Mouse (Mus musculus): ENCODE measurements around the gene Cacna1b. TPM values are rescaled to one million over a fixed set of nuclear protein-coding genes. Genes with fewer than 3 reads are reported as not detected.

Gene Cacna1b
- polyA plus RNA-seq, 1 experiment from 2014 or later: 2.6 TPM

GRCm38 (mm10) chr2:24679012-24679651 is 83.8 kb downstream of the Cacna1b start:
- Histone ChIP-seq H3K9ac (peak overlapping the region; percentile 43; the same call in 1 of the 2 replicates), H3K4me2 (replicated peaks) (peak overlapping the region; percentile 65), H3K27ac (no peak overlapping the region), H3K9me3 (no peaks in the 10 kb centered on the region), H3K36me3 (no peaks in the 10 kb centered on the region), H3K27me3 (peaks cover 28% of the 10 kb centered on the region), H3K4me1 (peaks cover 4% of the 10 kb centered on the region; the same call in 1 of the 2 replicates), H3K4me3 (peak overlapping the region; percentile 34)
- ATAC-seq (ENCODE audit: low FRiP score, low read depth): peak; percentile 57; the same call in 1 of the 2 replicates
- WGBS: 25% methylated on average over 50 of the region's 50 CpGs

- Histone ChIP-seq H3K4me2 (replicated peaks) (peak overlapping the region; percentile 65), H3K4me3 (no peak overlapping the region)
These were observed 84.4 kb downstream of the Cacna1b start for GRCm38 (mm10) chr2:24678538-24678937.

DNA sequence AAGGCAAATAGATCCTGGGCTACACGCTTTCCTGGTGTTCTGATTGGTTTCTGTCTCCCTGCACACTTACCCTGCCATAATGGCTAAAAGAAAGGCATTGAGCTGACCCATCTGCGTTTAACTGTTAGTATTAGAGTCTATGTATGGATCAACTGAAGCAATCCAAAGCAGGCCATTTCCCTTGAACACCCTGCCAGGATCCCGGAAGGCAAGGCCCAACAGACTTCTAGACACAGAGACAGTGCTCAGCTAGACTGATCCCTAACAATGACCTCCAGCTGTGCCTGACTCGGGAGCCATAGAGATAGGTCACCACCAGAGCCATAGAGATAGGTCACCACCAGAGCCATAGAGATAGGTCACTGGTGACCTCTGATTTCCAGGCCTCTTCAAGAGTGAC is 84.8 kb downstream of the Cacna1b start:
- Histone ChIP-seq H3K4me3 (no peak overlapping the region), H3K4me2 (replicated peaks) (no peak overlapping the region), H3K27me3 (peaks cover 28% of the 10 kb centered on the region), H3K36me3 (no peaks in the 10 kb centered on the region), H3K9ac (no peak overlapping the region), H3K9me3 (no peaks in the 10 kb centered on the region), H3K4me1 (peaks cover 4% of the 10 kb centered on the region; the same call in 1 of the 2 replicates), H3K27ac (no peak overlapping the region)
- no peak for ATAC-seq (ENCODE audit: low FRiP score, low read depth)
- WGBS: 85% methylated on average over 4 of the region's 4 CpGs

More at GRCm38 (mm10) chr2:24678538-24678937, 84.4 kb downstream of the Cacna1b start:
- ATAC-seq (ENCODE audit: low FRiP score, low read depth): no peak
- 74% methylated on average over 5 of the region's 5 CpGs for WGBS
- H3K27me3 ChIP-seq: peaks cover 28% of the 10 kb centered on the region
- H3K4me1 ChIP-seq: peaks cover 4% of the 10 kb centered on the region; the same call in 1 of the 2 replicates
- H3K27ac ChIP-seq: no peak overlapping the region
- no peaks in the 10 kb centered on the region for H3K9me3 ChIP-seq
- H3K9ac ChIP-seq: no peak overlapping the region
- H3K36me3 ChIP-seq: no peaks in the 10 kb centered on the region

DNA sequence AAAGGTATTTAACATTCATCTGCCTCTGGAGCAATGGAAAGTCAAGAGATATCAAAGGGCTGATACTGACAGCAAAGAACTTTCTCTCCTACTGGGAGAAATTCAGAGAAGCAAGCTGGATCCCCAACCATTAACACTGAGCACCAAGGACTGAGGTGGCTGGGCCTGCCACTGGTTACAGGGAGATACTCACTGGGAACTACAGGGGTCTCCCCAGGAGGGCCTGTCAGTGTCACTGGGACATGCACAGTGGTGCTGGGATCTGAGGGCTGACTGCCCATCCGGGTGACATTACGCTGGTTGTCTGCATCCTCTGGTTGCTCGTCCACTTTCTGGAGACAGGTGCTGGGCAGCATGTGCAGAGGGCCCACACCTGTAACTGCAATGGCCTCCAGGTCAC is 85.3 kb downstream of the Cacna1b start:
- ATAC-seq (ENCODE audit: low FRiP score, low read depth): no peak
- H3K27me3 ChIP-seq: peaks cover 28% of the 10 kb centered on the region
- H3K9me3 ChIP-seq: no peaks in the 10 kb centered on the region
- H3K9ac ChIP-seq: no peak overlapping the region
- no peak overlapping the region for H3K4me3 ChIP-seq
- 92% methylated on average over 3 of the region's 3 CpGs for WGBS
- H3K4me2 ChIP-seq (replicated peaks): no peak overlapping the region
- no peak overlapping the region for H3K27ac ChIP-seq
- H3K36me3 ChIP-seq: no peaks in the 10 kb centered on the region
- H3K4me1 ChIP-seq: peaks cover 4% of the 10 kb centered on the region; the same call in 1 of the 2 replicates

GRCm38 (mm10) chr2:24674432-24675006 is 88.4 kb downstream of the Cacna1b start:
- H3K36me3 ChIP-seq: no peaks in the 10 kb centered on the region
- no peak overlapping the region for H3K4me3 ChIP-seq
- ATAC-seq (ENCODE audit: low FRiP score, low read depth): no peak
- peaks cover 17% of the 10 kb centered on the region for H3K27me3 ChIP-seq
- H3K4me1 ChIP-seq: peaks cover 4% of the 10 kb centered on the region; the same call in 1 of the 2 replicates
- no peak overlapping the region for H3K4me2 ChIP-seq (replicated peaks)
- no peak overlapping the region for H3K9ac ChIP-seq
- no peak overlapping the region for H3K27ac ChIP-seq
- WGBS: 86% methylated on average over 6 of the region's 6 CpGs
- H3K9me3 ChIP-seq: no peaks in the 10 kb centered on the region

DNA sequence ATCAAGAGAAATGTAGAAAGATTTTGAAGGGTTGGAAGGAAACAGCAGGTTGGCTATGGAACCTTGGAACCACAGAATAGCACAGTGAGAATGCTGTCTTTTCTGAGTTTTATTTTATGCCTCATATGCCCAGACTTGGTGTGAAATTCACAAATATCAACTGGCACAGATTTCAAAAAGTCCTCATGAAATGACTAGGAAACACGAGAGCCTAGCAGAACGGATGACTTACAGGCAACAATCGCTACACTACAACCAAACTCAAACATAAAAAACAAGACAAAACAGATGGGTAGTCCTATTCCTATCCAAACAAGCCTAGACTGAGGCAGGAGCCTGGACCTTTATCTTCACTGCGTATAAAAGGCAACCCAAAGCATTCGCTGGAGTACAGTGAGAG is 94.4 kb downstream of the Cacna1b start:
- Histone ChIP-seq H3K36me3 (no peaks in the 10 kb centered on the region), H3K4me3 (no peak overlapping the region), H3K27ac (no peak overlapping the region), H3K9ac (no peak overlapping the region), H3K27me3 (no peaks in the 10 kb centered on the region), H3K4me2 (replicated peaks) (no peak overlapping the region), H3K4me1 (peaks cover 4% of the 10 kb centered on the region), H3K9me3 (no peaks in the 10 kb centered on the region)
- 91% methylated on average over 5 of the region's 5 CpGs for WGBS
- ATAC-seq (ENCODE audit: low FRiP score, low read depth): no peak

DNA sequence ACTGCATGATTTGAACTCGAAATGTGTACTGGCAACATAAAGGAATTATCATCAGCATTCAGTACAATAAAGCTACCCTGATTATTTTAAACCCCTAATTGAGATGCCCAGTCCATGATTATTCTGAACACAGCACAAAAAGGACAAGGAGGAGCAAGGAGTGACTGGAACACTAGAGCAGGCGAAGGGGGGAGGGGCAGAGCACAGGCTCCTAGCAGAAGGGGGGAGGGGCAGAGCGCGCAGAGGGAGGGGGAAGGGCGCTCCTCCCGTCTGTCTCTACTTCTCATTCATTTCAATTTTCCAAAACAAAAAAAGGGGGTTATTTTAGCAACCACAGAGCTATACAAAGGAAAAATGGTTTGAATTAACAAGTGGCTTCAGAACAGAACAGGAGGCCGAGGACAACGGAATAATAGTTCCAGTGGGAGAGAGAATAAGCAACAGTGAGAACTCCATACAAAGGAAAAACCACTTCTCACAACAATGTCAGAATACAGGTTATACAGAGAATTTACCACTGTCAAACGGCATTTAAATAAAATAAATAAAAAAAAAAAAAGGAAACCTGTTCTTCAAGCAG is 98.2 kb downstream of the Cacna1b start:
- H3K4me2 ChIP-seq (replicated peaks): 0 out of 2 replicates have a peak overlapping the region, but pooled peaks have one; percentile 14
- no peak overlapping the region for H3K9ac ChIP-seq
- H3K4me1 ChIP-seq: peaks cover 4% of the 10 kb centered on the region
- H3K4me3 ChIP-seq: no peak overlapping the region
- H3K27me3 ChIP-seq: no peaks in the 10 kb centered on the region
- no peaks in the 10 kb centered on the region for H3K9me3 ChIP-seq
- H3K27ac ChIP-seq: no peak overlapping the region
- H3K36me3 ChIP-seq: no peaks in the 10 kb centered on the region
- WGBS: 23% methylated on average over 9 of the region's 9 CpGs
- no peak for ATAC-seq (ENCODE audit: low FRiP score, low read depth)

GRCm38 (mm10) chr2:24659150-24659775 is 103.7 kb downstream of the Cacna1b start:
- Histone ChIP-seq H3K4me3 (no peak overlapping the region), H3K9ac (no peak overlapping the region), H3K27ac (no peak overlapping the region), H3K36me3 (no peaks in the 10 kb centered on the region), H3K4me1 (no peaks in the 10 kb centered on the region), H3K4me2 (replicated peaks) (no peak overlapping the region), H3K27me3 (no peaks in the 10 kb centered on the region), H3K9me3 (no peaks in the 10 kb centered on the region)
- ATAC-seq (ENCODE audit: low FRiP score, low read depth): no peak
- whole genome bisulfite sequencing: 82% methylated on average over 6 of the region's 6 CpGs

GRCm38 (mm10) chr2:24648503-24648902 is 114.4 kb downstream of the Cacna1b start:
- Histone ChIP-seq H3K27me3 (no peaks in the 10 kb centered on the region), H3K4me3 (no peak overlapping the region), H3K27ac (no peak overlapping the region), H3K36me3 (no peaks in the 10 kb centered on the region), H3K4me1 (peaks cover 10% of the 10 kb centered on the region), H3K9ac (no peak overlapping the region), H3K4me2 (replicated peaks) (no peak overlapping the region), H3K9me3 (no peaks in the 10 kb centered on the region)
- 47% methylated on average over 6 of the region's 6 CpGs for WGBS
- no peak for ATAC-seq (ENCODE audit: low FRiP score, low read depth)

- no peak overlapping the region for H3K27ac ChIP-seq
- ATAC-seq (ENCODE audit: low FRiP score, low read depth): no peak
- H3K9me3 ChIP-seq: no peaks in the 10 kb centered on the region
- peaks cover 10% of the 10 kb centered on the region for H3K4me1 ChIP-seq
- no peak overlapping the region for H3K9ac ChIP-seq
- H3K4me3 ChIP-seq: no peak overlapping the region
- no peaks in the 10 kb centered on the region for H3K36me3 ChIP-seq
- no peak overlapping the region for H3K4me2 ChIP-seq (replicated peaks)
- no peaks in the 10 kb centered on the region for H3K27me3 ChIP-seq
- 92% methylated on average over 5 of the region's 5 CpGs for WGBS
These were observed 116.4 kb downstream of the Cacna1b start for GRCm38 (mm10) chr2:24646452-24647146.

DNA sequence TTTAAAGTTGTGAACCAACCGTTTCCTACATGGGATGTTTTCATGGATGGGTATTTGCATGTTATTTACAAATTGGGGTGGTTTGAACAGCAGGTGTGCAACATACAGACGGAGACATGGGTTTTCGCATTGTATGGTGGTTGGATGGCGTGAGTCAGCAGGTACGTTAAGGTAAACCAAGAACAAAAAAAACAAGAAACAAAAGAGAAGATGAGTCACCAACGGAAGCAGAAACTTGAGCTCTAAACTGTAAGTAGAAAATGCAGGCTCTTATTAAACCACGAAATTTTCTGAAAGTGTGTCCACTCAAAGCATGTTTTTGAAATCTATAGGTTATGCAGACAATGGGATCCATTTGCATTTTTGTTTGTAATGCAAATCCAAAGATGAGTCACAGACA is 120.1 kb downstream of the Cacna1b start:
- H3K27me3 ChIP-seq: no peaks in the 10 kb centered on the region
- H3K27ac ChIP-seq: no peak overlapping the region
- H3K4me2 ChIP-seq (replicated peaks): no peak overlapping the region
- no peak overlapping the region for H3K4me3 ChIP-seq
- WGBS: 85% methylated on average over 7 of the region's 7 CpGs
- H3K9ac ChIP-seq: no peak overlapping the region
- no peak for ATAC-seq (ENCODE audit: low FRiP score, low read depth)
- no peaks in the 10 kb centered on the region for H3K4me1 ChIP-seq
- no peaks in the 10 kb centered on the region for H3K36me3 ChIP-seq
- H3K9me3 ChIP-seq: no peaks in the 10 kb centered on the region

Data from limb, embryonic 13.5 days (tissue).